Mouse (Mus musculus) E14TG2a.4 (cell line): ENCODE data around the gene Enpp4.

ENCODE experiments used
- CTCF ChIP-seq: conservative IDR thresholded peaks from 2 replicates; pipeline ENCODE4 v1.5.1; 2014; ENCODE audit warnings: low read length
- NANOG ChIP-seq: IDR thresholded peaks from 2 replicates; pipeline ENCODE4 v1.6.1; 2014; ENCODE audit warnings: borderline replicate concordance, low read length, mixed read lengths
- POU5F1 ChIP-seq: IDR thresholded peaks from 2 replicates; pipeline ENCODE4 v1.6.1; 2014; ENCODE audit warnings: low read length, borderline replicate concordance

GRCm38 (mm10) chr17:44145806-44146205, 40.2 kb upstream of the Enpp4 start:
- TF ChIP-seq POU5F1 (no peak), CTCF (no peak), NANOG (no peak)
